Mouse (Mus musculus): ENCODE measurements around the gene Zfp677.
"Not testable (repeated sequence)": the region's sequence is repeated elsewhere in the genome, so short reads cannot be mapped to it uniquely, and the experiment has no call there.

Zfp677 gene

DNA sequence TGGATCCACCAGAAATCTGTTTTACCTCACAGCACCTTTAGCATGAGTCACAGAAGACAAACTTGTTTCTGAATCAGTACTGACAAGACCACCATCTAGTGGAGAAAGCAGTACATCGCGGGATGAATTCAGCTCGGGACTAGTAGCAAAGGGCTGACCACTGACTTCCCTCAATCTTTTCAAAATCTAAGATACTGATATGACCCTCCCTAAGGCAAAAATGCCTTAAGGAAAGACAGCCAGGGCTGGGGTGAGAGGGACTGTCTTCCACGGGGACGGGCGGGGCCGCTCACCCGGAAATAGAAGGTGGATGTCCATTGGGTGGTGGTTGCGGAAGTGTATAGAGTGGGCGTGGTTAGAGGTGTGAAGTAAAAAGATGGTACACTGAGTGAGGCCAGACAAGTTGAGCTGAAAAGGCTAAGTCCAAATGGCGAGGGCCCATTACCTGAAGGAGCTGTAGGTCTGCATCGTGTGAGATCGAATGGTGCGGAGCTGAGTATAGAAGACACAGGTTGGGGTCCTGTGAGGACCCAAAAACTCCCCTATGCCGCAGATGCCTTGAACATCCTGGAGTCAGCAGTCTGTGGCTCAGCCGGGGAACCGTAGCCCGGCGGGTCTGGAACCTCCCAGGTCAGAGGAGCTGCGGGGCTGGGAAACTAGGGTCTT, at the start of gene Zfp677:
Gene Zfp677 (plus strand): TSS at position 358 of the 666 bp plus-strand sequence.
- DNase-seq = peak; percentile 44 to 57

DNA sequence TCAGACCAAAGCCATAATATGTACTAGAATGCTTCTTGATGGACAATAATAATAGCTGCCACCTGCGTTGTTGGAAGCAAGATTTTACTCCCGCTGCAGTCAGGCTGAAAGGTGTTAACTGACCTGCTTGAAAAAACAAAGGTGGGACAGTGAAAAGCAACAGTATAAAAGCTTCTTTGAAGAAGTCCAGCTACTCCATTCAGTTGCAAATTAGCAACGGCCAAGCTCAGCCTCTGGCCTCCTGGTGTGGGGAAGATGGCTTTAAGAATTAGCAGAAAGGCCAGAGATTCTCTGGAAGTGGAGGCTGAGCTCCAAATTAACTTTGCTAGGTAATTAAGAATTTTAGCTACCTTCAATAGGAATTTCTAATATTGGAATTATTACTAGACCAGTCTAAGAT, 15.5 kb upstream of the Zfp677 start:
- DNase-seq = not testable (repeated sequence)

DNA sequence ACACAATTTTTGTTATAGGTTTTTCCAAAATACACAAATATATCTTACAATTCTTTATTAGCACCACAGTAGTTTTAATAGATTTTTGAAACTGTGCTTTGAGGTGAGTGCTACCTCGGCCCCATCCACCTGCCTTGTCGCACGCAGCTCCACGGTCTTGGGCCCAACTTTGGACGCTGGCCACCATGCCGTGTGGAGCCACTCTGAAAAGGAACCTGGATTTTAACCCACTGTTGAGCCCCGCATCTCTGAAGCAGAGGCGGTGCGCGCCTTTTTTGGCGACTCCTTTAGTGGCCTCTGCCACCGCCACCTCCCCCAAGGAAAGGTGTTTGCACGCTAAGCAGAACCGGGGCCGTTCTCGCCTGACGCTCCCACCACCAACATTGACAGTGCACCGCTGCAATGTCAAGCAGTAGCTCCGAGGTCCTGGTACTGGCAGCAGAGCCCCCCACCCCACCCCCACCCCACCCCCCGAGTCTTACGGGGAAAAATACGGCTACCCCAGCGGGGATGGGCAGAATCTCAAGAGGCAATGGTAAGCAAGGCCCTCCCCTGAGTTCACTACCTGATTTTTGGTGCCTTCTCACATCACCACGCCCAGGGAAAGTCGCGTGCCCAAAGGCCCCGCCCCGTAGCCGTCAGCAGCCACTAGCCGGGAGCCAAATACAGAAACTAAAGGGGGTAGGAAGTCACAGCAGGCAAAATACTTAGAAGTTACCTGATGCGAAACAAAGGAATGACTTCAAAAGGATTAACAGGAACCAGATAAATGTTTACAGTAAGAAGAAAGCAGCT, 13.4 kb upstream of the Zfp677 start:
- DNase-seq = no peak

DNA sequence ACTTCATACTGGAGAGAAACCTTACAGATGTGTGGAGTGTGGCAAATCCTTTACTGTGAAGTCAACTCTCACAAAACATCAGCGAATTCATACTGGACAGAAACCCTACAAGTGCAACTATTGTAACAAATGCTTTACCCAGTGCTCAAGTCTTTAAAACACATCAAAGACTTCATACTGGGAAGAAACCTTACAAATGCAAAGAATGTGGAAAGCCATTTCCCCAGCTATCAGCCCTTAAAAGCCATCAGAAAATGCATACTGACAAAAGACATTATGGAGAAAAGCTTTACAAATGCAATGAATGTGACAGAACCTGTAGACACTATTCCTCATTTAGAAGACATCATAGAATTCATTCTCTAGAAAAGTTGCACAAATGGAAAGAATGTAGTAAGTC, 8.2 kb upstream of the Zfp677 start:
- DNase-seq = no peak

DNA sequence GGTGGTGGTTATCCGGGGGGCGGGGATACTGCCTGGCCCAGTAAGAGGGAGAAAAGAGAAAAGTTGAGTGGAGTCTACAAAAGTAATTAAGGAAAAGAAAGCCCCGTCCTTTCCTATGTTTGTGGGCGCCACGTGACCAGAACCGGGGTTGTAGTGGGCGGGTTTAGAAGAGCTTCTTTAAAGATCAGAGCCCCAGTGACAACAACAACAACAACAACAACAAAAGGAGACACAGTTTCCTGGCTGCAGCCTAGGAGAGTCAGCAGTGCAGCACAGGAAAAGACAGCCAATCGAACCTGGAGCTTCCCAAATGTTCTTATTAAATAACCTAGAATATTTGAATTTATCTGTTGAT, 486 bp downstream of the Zfp677 start:
- no peak for DNase-seq

DNA sequence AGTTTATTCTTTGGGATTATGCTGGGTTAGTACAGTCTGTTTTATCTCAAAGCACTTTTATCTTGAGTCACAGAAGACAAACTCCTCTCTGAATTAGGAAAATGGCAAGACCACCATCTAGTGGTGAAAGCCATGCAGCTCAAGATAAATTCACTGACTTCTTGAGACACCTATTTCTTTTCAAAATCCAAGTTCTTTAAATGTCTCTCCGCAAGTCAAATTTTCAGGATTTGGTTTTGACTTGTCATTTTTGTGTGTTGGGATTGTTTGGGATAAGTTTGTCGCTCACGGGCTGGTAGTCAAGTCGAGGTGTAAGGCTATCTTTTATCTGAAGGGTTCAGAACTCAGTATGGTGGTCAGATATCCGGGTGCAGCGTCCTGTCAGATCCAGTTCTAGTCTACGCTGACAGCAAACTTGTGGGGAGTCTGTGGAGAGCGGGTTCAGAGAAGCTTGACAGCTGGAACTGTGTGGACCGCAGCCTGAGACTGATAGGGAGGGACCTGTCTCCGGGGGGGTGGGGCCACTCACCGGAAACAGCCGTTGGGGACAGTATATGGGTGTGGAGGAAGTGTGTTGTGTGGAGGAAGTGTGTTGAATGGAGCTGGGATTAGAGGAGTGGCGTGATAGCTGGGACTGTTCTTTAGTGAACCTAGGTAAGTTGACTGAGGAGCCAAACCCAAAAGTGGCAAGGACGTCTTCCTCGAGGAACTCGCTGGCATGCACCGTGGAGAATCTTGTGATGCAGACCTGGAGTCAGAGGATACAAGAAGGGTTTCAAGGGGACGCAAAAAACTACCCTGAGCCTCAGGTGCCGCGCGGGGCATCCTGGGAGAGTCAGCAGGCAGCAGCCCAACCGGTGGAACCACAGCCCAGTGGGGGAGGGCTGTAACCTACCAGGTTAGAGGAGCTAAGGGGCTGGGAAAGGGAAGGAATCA, 39.4 kb downstream of the Zfp677 start, which contains the start of gene Zfp54:
Gene Zfp54 (plus strand): TSS at position 564 of the 936 bp plus-strand sequence.
- peak; percentile 39 to 48 for DNase-seq

DNA sequence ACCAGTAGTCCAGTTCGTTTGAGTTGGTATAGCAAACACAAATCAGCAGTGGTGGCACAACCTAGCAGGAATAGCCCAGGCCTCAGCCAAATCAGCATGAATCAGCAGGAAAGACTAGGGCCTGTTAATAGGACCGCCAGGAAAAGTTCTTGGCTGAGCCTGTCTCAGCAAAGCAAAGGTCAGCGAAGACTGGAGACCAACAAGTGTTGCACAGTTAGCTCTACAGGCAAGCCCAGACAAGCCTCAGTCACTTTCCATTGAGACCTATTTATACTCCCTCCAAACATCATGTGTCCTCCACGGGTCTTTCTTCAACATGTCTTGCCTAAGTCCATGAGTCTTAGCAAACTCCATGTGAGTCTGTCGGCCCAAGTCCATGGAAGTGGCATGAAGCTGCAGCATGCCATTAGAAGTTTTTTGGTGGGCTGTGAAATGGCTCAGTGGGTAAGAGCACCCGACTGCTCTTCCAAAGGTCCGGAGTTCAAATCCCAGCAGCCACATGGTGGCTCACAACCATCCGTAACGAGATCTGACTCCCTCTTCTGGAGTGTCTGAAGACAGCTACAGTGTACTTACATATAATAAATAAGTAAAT, 55.4 kb downstream of the Zfp677 start:
- not testable (repeated sequence) for DNase-seq

Measured in cerebellum, adult 18-20 months (tissue).